Mouse (Mus musculus) Patski (cell line): ENCODE measurements at regions not wholly inside any gene's neighbourhood (a gene's known extent, or its start where the extent isn't known, plus 50 kb on each side); places are given as distances from the start of the nearest gene placed in this dataset.
"Not testable (repeated sequence)": the region's sequence is repeated elsewhere in the genome, so short reads cannot be mapped to it uniquely, and the experiment has no call there.

Source experiments
- ATAC-seq: fragments of 100-300 bp; one replicate; pipeline ENCODE4 v1.8.0; 2021
- CTCF ChIA-PET: fragments of 350-600 bp; sonication (Branson Sonifier 250); formaldehyde crosslinking; loops from one replicate; lab custom pipeline; 2022; ENCODE audit warnings: inconsistent platforms; lab: Charles Lee
- POLR2A ChIA-PET: fragments of 350-600 bp; sonication (Branson Sonifier 250); formaldehyde crosslinking; loops from one replicate; lab custom pipeline; 2022; ENCODE audit warnings: antibody characterized with exemption, inconsistent platforms; lab: Charles Lee
- DNase-seq: peaks from one replicate; pipeline ENCODE4 v3.0.0-alpha.2; 2011; ENCODE audit warnings: low read depth, low spot score
- H3K27me3 ChIP-seq: fragments of 371-371 bp; one replicate; pipeline ENCODE4 v1.5.1; 2021
- CTCF ChIP-seq: fragments of 100-300 bp; IDR thresholded peaks from one replicate; pipeline ENCODE4 v1.5.1; 2021
- in situ Hi-C: fragments of 300-500 bp; cut with MboI; formaldehyde crosslinking; loops from 3 replicates; pipeline ENCODE4 v1.11.1; 2018; ENCODE audit warnings: low pct_unique_long_range_greater_than_20kb, mixed read lengths

GRCm38 (mm10) chr4:3413493-3414441 is 228.6 kb upstream of the Vmn1r3 start:
- ChIA-PET CTCF (no interaction called here), POLR2A (no interaction called here)
- TF ChIP-seq CTCF, result no peak
- DNase-seq (no peak), ATAC-seq (peak; percentile 24)
- no peaks in the 10 kb centered on the region for H3K27me3 ChIP-seq
- in situ Hi-C loops, result no loop called here

- in situ Hi-C loops, H3K27me3 ChIP-seq, CTCF ChIA-PET, POLR2A ChIA-PET, DNase-seq, ATAC-seq: not testable (repeated sequence)
Observed at GRCm38 (mm10) chr4:3412323-3412722, 227.2 kb upstream of the Vmn1r3 start.

- DNase-seq, in situ Hi-C loops, H3K27me3 ChIP-seq, POLR2A ChIA-PET, ATAC-seq, CTCF ChIA-PET: not testable (repeated sequence)
Observed at GRCm38 (mm10) chr4:3402856-3403255, 217.7 kb upstream of the Vmn1r3 start.

- H3K27me3 ChIP-seq, in situ Hi-C loops, DNase-seq, CTCF ChIA-PET, ATAC-seq, POLR2A ChIA-PET: not testable (repeated sequence)
Observed at GRCm38 (mm10) chr4:3401766-3402165, 216.6 kb upstream of the Vmn1r3 start.

- POLR2A ChIA-PET, DNase-seq, in situ Hi-C loops, ATAC-seq, H3K27me3 ChIP-seq, CTCF ChIA-PET: not testable (repeated sequence)
Observed at GRCm38 (mm10) chr4:3391579-3391978, 206.4 kb upstream of the Vmn1r3 start.

GRCm38 (mm10) chr4:3373027-3373763 is 188.0 kb upstream of the Vmn1r3 start:
- in situ Hi-C loops, CTCF ChIA-PET, POLR2A ChIA-PET, H3K27me3 ChIP-seq: not testable (repeated sequence)
- peak; percentile 39 for ATAC-seq
- peak; percentile 17 for DNase-seq

- ATAC-seq, CTCF ChIA-PET, POLR2A ChIA-PET: not testable (repeated sequence)
Observed at GRCm38 (mm10) chr4:3368021-3368420, 182.9 kb upstream of the Vmn1r3 start.

GRCm38 (mm10) chr4:3343443-3343842 is 158.3 kb upstream of the Vmn1r3 start:
- CTCF ChIA-PET, result not testable (repeated sequence)

More at GRCm38 (mm10) chr4:3368021-3368420, 182.9 kb upstream of the Vmn1r3 start:
- H3K27me3 ChIP-seq, in situ Hi-C loops, DNase-seq: not testable (repeated sequence)

GRCm38 (mm10) chr4:3342696-3343095 is 157.5 kb upstream of the Vmn1r3 start:
- CTCF ChIA-PET, ATAC-seq, H3K27me3 ChIP-seq, in situ Hi-C loops, POLR2A ChIA-PET: not testable (repeated sequence)
- DNase-seq, result peak; percentile 25

More at GRCm38 (mm10) chr4:3343443-3343842, 158.3 kb upstream of the Vmn1r3 start:
- ATAC-seq, H3K27me3 ChIP-seq, DNase-seq, in situ Hi-C loops, POLR2A ChIA-PET: not testable (repeated sequence)

- peak; percentile 92 for ATAC-seq
- H3K27me3 ChIP-seq, POLR2A ChIA-PET, in situ Hi-C loops, CTCF ChIA-PET: not testable (repeated sequence)
- peak; percentile 44 for DNase-seq
Observed at GRCm38 (mm10) chr4:3342165-3342564, 157.0 kb upstream of the Vmn1r3 start.
